Mouse (Mus musculus): ENCODE data around the gene Mn1.

DNA sequence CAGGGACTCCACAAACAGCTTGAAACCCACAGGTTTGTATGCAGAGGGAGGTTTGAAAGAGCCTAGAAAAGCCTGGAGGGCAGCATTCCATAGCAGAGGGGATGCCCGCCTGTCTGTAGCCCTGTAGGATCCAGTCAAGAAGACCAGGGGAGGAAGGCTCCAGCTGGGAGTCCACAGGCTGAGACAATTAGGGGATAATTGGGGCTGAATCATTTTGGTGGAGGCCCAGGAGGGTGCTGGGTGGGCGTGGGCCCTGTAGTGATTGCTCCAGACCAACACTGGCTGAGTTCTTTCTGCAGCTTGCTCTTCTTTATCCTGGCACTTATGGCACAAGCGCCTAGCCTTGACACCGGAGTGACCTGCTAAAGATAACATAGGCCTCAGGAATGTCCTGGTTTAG is 18.7 kb upstream of the Mn1 start:
- TF ChIP-seq POLR2A (IDR thresholded peaks at IDR 0.05; ENCODE audit: borderline replicate concordance, extremely low read depth, low read depth, low read length) (no peak), CTCF (IDR thresholded peaks at IDR 0.05; ENCODE audit: insufficient read depth, low read length) (no peak)

Measured in lung, adult 2 months (tissue).